Mouse (Mus musculus) brain, adult 2 months (tissue): ENCODE measurements around the gene P4ha2.
A peak's percentile ranks its signal among the peaks of the same experiment; 100 is the strongest.

Source experiments
- DNase-seq: peaks from one replicate; pipeline ENCODE4 v3.0.0; 2011; ENCODE audit warnings: low read depth, low spot score

The P4ha2 gene

DNA sequence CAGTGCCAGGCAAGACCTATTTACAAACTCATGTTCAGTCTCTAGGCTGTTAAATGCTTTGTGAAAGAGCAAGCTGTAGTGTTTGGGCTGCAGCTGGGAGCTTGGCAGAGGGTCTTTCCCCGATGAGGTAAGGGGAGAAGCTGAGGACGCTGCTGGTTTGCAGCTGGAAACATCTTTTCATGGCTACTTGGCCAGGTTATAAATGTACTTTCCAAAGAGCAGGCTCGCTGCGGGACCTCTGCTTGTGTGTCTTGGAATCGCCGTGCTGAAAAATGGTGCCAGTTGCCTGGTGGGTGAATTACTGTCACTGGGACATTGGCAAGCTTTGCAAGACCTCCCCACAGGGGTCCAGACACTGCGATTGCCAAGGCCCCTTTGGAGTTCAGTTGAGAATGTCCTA, 7.3 kb downstream of the P4ha2 start:
- DNase-seq, result peak; percentile 44

DNA sequence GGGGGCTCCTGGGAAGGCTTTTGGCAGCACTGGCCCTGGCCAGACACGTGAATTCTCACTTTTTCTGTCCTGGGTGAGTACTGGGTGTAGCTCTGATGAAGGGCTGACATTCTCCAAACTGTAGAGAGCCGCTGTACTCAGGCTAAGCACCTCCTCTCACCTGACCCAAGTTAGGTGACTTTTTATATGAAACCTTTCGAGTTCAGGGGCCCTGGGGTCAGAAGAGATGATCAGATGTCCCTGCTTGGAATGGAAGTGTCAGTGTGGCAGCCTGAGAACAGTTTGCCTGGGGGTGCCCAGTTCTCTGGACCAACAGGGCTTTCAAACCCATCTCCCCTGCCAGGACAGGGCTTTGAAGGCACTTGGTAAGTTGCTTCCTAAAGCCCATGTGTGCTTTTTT, 8.2 kb downstream of the P4ha2 start:
- DNase-seq, result no peak

DNA sequence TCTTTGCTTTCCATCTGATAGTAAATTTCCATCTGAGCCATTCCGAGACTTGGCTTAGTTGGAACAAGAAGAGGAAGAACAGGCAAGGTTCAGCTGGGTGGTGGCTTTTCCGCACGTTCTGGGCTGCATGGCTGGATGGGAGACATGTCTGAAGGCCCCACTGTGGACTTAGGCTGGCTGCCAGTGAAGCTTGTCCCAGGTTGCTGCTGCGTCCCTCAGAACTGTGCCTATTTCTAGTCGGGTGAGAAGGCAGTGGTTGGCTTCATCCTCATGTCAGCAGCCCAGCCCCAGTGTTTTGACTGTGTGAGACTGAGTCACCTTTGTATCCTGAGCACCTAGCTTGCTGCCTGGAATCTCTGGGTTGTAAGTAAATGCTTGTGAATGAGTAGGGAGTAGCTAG, 9.0 kb downstream of the P4ha2 start:
- DNase-seq, result peak; percentile 29

DNA sequence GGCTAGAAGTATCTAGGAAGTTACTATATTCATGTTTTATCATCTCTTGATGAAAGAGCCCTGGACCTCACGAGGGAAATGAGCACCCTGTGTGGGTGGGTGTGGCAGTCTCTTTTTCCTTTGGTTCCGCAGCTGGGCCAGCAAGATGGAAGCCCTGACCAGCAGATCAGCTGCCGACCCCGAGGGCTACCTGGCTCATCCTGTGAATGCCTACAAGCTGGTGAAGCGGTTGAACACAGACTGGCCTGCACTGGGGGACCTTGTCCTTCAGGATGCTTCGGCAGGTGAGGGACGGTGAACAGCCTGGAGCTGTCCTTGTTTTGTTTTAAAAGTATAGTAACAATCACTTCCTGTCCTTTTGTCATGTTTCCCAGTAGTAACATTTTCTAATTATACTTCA, 11.4 kb downstream of the P4ha2 start:
- no peak for DNase-seq

DNA sequence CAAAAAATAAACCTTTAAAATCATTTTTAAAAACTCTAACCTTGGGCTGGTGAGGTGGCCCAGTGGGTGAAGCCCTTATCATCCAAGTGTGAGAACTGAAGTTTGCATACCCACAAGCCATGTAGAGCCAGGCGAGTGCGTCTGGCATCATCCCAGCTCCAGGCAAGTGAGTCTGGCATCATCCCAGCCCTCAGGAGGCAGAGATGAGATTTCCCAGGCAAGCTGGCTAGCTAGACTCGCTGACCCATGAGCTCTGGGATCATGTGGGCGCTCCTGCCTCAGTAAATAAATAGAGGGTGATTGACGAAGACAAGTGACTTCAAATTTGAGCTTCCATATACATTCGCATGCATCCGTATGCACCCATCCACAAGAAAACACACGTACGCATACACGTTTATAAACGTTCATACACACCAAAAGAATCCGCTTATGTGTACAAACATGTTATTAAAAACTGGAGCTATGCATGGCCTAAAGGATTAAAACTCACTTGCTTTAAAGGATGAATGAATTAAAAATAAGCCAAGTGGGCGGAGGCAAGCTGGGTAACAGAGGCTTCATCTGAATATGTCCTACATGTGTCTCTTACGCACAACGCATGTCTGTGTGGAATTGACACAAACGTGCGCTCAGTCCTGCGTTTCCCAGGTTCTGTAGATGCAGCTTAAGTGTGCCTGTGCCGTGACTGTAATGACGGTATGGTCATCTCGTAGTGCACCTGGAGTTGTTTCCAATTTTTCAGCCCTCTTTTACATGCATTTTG, 12.3 kb downstream of the P4ha2 start:
- DNase-seq, result peak; percentile 87

DNA sequence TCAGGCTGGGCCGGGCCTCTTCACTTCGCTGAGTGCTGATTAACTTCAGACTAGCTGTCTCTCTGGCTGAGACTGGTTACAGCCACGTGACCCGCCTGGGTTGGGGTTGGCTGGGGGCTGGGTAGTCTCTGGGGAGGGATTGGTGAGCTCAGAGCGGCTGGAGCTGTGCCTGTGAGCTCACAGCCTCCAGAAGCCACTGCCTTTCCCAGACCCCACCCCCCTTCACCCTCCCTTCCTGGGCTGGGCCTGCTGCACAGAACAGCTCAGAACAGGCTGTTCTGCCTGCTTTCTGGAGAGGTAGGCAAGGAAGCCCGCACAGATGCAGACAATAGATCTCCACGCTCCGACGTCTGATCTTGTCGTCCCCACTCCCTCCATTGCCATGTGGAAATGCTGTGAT, 13.0 kb downstream of the P4ha2 start:
- peak; percentile 96 for DNase-seq

DNA sequence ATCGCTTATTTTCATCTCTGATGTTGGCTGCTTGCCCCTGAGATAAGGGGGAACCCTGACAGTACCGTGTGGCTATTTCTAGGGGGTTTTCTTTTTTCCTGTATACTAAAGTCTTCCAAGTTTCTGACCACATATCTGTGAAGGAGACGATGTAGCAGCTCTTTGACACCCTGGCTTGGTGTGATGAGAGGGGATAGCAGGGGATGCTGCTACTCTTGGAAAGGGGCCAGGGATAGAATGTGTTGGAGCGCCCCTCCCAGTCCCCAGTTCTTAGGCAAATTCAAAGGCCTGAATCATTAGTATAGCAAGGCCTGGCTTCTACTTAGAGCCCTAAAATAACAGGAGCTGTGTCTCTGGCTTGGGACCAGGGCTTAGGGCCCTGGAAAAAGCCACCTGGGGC, 13.5 kb downstream of the P4ha2 start:
- no peak for DNase-seq

DNA sequence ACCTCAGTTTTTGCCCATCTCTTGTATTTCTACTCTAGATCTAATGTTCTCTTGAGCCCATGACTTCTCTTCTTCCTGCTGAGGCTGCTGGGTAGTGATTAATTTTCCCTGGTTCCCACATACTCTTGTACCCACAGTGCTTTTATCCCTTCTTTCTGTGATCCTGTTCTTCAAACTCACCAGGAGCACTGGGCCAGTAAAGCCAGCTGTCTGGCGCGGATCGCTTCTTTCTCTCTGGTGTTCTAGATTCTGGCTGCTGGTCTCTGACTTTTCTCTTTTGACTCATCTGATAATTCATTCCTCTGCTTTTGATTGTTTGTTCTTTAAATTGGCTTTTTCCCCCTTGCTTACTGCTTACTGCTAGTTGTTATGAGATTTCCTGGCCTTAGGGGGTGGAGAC, 14.9 kb downstream of the P4ha2 start:
- DNase-seq, result no peak

DNA sequence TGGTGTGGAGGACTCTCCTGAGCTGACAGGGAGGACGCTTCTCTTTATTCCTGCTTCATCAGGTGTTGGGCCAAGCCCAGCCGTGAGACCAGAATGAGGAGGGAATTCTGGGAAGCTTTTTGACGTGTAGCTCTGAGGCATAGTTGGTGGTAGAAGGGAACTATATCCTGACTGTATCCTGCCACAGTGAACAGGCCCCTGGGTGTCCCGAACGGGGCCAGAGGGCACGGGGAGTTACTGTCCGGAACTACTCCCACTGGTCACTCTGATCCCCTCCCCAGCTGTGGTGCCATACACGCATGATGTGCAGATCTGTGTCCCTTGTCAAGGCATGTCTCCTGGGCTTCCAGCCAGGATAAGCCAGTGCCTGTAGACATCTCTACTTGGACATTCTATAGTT, 15.4 kb downstream of the P4ha2 start:
- no peak for DNase-seq

DNA sequence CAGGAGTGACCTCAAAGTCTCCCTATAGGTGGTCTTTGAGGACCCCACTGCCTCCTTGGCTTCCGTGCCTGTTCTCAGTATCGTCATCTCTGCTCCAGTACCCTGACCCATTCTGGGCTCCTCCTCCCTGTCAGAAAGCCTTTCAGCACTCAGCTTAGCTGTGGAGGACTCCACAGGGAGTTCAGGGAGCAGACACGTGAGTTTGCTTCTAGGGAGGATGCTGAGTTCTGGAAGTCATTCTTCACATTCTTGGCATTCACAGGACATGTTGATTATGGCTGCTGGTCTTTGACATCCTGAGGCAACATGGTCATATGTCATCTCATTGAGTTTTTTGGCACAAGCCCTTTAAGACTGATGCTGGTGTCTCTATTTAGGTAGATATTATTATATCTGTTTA, 16.0 kb downstream of the P4ha2 start:
- DNase-seq, result no peak

DNA sequence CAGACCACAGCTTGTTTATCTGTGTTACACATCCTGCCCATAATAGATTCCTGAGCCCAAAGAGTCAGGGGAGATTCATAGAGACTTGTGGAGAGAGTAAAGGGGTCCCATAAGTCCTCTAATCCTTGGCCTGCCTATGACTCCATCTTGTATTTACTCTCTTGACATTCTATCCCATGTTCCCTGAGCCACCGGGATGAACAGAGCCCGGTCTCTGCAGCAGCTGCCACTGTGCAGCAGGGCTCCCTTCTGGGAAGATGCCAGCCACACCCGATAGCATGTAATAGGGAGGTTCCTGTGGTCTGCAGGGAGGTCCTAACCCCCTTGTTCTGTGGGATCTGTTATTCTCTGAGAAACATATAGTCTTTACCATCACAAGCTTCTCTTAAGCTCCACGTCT, 16.5 kb downstream of the P4ha2 start:
- no peak for DNase-seq

DNA sequence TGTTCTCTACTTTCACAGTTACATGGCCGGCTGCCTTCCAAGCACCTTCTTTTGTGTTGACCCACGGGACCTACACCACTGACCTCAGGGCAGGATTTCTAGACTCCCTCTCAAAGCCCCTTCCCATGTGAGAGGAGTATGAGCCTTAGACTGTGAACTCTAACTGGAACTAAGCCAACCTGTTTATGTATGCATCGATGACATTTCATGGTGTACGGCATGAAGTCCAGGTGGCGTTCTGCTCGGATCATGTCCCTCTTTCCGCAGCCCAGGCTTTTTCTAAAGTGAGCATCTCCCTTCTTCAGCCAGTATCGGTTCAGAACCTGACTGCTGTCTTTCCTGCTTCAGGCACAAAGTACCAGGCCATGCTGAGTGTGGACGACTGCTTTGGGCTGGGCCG, 17.2 kb downstream of the P4ha2 start:
- DNase-seq, result no peak

DNA sequence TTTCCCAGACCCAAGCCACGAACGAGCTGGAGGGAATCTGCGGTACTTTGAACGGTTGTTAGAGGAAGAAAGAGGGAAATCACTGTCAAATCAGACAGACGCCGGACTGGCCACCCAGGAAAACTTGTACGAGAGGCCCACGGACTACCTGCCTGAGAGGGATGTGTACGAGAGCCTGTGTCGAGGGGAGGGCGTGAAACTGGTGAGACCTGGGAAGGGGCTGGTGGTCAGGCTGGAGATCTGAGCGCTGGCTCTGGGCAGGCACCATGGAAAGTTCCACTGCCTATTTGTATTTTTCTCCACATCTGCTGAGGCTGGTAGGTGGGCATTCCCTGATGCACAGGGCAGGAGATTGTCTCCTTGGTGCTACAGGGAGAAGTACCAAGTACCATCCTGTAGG, 19.2 kb downstream of the P4ha2 start:
- DNase-seq, result no peak

DNA sequence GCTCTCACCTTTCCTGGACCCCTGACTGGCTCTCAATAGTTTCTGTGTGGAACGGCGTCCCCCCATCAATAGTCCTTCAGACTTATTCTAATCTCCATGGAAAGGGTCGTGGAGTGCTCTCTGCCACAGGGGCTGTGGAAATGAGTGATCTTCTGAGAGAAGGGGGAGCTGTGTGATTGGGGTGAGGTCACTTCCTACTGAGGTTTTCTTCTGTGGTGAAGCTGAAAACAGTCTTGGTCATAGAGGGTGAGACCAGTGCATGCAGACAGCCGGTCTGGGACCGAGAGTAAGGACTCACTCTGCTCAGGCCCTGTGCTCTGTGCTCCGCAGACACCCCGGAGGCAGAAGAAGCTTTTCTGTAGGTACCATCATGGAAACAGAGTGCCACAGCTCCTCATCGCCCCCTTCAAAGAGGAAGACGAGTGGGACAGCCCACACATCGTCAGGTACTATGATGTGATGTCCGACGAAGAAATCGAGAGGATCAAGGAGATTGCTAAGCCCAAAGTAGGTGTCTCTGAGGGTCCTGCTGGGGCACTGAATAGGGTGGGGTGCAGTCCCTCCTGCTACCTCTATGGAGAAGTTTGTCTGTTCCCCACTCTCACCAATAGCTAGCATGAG, 20.0 kb downstream of the P4ha2 start:
- DNase-seq, result no peak

DNA sequence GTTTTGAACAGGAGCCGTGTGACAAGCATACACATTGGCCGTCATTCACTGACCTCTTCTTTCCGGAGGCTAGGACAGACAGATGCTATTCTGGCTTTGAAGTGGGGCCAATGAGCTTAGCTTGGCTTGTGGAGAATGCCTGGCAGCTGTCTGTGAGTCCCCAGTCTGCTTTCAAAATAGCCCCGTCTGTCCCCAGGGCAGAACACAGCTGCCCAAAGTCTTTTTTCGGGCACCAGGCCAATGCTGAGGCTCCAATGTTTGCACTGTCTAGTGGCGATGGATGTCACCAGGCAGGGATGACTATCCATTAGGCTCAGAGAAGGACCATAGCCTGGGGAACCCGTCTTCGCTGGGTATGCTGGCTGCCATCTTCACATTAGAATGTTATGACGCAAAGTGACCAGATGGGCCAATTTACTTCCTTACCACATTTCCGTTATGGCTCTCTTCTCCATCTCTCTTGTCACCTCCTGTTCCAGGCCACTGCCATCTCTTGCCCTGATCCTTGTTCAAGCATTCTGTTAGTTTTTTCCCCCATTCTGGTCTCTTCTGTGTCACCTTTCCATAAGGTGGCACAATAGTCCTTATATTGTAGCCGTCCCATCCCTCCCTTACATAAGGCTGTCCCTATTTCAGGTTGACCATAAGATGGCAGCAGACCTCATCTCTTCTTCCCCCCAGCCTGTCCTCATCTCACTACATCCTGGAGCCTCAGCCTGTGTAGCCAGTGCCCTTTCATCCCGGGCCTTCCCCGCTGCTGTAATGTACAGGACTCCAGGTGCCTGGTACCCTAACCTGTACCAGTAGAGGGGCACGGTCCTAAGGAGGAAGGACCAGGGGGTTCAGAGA, 22.7 kb downstream of the P4ha2 start:
- DNase-seq, result peak; percentile 88

DNA sequence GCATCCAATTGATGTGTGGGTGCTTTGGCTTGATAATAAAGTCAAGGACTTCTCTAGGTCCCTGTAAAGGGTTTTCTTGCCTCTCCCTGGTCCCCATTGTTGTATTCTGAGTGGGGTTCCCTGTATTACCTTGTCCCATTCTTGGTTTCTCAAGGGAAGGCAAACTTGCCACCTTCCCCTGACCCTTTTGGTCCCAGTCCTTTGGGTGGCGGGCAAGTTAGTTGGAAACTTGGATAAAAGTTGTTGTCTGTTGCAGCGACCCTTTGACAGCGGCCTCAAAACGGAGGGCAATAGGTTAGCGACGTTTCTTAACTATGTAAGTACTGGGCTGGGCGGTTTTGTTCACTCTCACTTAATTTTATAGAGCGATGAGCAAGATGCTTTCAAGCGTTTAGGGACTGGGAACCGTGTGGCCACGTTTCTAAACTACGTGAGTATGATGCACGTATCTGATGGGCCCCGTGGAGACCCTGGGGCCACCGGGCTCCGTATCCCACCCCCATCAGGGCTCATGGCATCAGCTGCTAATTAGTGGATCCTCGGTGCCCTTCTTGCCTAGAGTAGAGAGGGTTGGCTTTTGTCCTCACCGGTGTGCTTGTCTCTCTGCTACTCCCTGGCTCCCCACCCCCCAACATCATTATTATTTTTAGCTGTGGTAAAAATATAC, 26.2 kb downstream of the P4ha2 start:
- DNase-seq, result no peak

DNA sequence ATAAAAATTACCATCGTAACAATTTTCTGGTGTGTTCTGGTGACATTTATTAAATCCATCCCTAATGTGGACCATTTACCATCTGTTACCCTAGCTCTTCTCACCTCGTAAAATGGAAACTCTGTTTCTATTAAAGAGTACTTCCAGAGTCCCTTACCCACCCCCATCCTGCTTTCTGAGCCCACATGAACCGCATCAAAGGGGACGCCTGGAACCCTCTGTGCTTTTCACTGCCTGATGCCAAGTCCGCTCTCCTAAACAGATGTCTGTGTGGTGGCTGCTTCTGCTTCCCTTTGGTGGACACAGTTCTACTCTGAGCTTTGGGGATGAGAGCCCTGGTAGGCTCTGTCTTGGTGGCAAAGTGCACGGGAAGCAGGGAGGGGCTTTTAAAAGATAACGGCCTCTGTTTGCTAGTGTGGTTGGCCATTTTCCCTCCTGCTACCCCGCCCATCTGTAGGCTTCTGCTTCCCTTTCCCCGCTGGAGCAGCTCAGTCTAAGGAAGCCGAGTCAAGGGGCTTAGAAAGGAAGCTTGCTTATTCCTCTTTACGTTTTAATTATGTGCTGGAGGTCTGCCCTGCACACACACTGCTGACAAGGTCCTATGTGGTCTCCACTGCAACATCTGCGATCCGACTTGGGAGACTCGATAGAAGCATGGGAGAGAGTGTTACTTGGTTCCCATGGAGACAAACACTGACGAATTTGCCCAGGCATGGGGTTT, 26.9 kb downstream of the P4ha2 start:
- peak; percentile 58 for DNase-seq

DNA sequence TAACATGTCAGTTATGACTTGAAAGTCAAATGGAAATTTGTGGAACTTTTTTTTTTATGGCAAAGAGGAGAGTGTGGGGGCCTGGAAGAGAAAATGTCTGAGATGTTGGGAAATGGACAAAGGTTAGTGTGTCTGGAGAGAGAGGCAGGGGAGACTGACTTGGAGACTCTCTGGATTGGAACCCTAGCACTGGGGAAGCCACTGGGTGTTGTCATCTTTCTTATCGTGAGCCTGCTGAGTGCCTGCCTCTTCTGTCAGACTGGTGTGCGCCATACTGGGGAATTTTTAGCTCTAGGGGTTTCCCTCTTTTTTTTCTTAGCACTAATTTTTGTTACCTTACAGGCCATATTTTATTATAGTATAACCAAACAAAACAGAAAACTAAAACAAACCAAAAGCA, 27.5 kb downstream of the P4ha2 start:
- no peak for DNase-seq

DNA sequence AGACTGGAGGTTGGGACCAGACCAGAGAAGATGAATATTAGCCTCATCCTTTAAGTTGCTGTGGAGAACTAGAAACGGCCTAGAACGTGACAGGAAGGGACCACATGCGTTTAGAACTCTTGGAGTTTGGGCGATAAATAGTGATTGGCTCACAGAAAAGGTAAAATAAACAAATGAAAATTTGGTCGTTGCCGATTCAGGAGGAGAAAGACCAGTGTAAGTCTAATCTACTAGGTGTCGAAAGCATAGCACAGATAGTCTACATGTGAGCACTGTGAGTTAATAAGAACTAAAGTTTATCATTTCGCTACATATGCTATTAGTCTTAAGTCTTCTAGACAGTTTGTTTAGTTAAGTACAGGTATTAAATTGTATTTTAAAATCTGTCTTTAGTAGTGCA, 30.1 kb downstream of the P4ha2 start:
- no peak for DNase-seq

DNA sequence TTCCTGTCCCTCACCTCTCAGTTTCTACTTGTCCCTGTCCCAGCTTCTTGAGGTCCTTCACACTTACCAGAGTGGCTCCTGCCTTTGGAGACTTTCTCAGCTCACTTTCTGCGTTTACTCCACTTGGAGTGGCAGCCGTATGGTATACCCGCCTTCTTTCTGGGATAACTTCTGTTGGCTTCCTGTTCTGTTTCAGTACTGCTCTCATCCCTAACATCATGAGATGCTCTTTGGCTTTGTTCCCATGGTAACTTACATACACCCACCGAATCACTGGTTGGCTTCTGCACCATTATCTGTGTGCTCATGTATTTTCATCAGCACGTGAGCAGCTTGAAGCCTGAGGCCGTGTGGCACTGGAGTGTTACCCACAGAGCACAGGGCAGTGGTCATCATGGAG, 30.8 kb downstream of the P4ha2 start:
- DNase-seq, result peak; percentile 62

DNA sequence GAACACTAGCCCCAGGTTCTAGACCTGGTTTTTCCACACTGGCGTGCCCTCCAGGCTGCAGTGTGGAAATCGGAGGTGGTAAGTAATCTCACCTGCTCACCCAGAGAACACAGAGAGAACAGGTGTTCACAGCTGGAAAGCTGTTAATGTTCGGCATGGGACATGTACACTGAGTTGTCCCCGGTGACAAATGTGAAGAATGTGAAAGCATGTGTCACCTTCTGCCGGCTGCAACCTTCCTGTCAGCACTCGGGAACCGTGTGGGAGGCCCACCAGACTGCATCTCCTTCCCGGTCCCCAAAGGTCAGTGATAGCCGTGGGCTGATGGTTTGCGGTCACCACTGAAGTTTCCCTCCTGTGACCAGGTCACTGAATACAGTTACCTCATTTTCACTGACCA, 32.4 kb downstream of the P4ha2 start:
- no peak for DNase-seq

DNA sequence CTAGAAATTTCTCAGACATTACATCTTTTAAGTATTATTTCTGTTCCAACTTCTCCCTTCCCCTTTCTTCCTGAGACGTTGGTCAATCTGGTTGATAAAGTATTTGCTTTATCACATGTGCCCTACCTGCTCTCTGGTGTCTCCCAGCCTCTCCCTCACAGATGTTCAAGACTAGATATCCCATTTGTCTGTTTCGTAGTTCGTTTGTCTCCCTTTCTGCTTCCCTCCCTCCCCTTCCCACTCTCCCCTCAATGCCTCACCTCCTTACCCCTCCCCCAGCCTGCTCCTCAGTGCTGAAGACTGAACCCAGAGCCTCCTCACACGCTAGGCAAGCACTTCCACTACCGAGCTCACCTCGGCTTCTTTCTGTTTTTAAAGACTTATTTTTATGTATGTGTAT, 35.0 kb downstream of the P4ha2 start:
- DNase-seq, result no peak
